Mouse (Mus musculus): Measurements from ENCODE around the gene Pde2a. TPM values are rescaled to one million over a fixed set of nuclear protein-coding genes. Genes with fewer than 3 reads are reported as not detected.

Pde2a gene
- total and polyA plus RNA-seq, 3 experiments: 0.11 to 0.62 TPM; not detected in 1

DNA sequence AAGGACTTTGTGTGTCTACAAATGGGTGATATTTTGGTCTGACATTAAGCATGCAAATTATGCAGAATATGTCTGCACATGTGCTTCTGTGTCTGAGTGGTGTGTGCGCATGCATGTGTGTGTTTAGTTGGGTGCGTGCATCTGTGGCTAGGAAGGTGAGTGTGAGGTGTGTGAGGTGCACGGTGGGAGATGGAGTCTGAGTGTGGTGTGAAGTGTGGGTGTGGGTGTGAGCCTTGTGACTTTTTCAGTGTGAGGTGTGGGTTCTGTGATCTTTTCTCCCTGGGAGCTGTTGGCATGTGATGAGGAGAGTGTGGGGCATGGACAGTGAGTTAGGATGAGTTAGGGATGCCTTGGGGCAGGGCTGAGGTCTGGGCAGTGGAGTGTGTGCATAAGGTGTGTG is 31.8 kb downstream of the Pde2a start:
- no peaks in the 10 kb centered on the region for H3K36me3 ChIP-seq (ENCODE audit: control insufficient read depth in 1 of 2, insufficient read depth in 2 of 2, low read length in 2 of 2)
- no peak for DNase-seq (ENCODE audit: low read depth, low spot score)
- no peaks in the 10 kb centered on the region for H3K9me3 ChIP-seq (replicated peaks; ENCODE audit: insufficient read depth, low read length)
- no peaks in the 10 kb centered on the region for H3K79me2 ChIP-seq (ENCODE audit: control insufficient read depth, insufficient read depth, low read length, poor library complexity)
- no peak overlapping the region for H3K4me3 ChIP-seq (ENCODE audit: control insufficient read depth in 1 of 2, insufficient read depth in 1 of 2, low read depth in 2 of 2, low read length in 2 of 2)
- H3K9ac ChIP-seq (ENCODE audit: control insufficient read depth, low read depth, low read length, poor library complexity, severe bottlenecking): no peak overlapping the region
- H3K27me3 ChIP-seq (ENCODE audit: control insufficient read depth in 1 of 2, insufficient read depth in 2 of 2, low read length in 2 of 2): peaks cover 4 to 6% of the 10 kb centered on the region in 2 experiments
- no peaks in the 10 kb centered on the region for H3K4me1 ChIP-seq (ENCODE audit: control insufficient read depth in 1 of 2, insufficient read depth in 2 of 2, low read length in 2 of 2)
- no peak overlapping the region for H3K27ac ChIP-seq (ENCODE audit: control insufficient read depth, low read depth, low read length)
- TF ChIP-seq ZMIZ1 (IDR thresholded peaks at IDR 0.05; ENCODE audit: low read depth, low read length) (no peak), SMC3 (IDR thresholded peaks at IDR 0.05; ENCODE audit: low read depth, low read length) (no peak), ETS1 (IDR thresholded peaks at IDR 0.05; ENCODE audit: low read depth, low read length) (no peak), E2F4 (IDR thresholded peaks at IDR 0.05; ENCODE audit: borderline replicate concordance, low read depth, low read length) (no peak), HCFC1 (IDR thresholded peaks at IDR 0.05; ENCODE audit: low read depth, low read length) (no peak), POLR2AphosphoS5 (IDR thresholded peaks at IDR 0.05; ENCODE audit: borderline replicate concordance, low read depth, low read length) (no peak), EP300 (IDR thresholded peaks at IDR 0.05; ENCODE audit: low read depth in 1 of 2, low read length in 2 of 2) (no peak), MAX (IDR thresholded peaks at IDR 0.05; ENCODE audit: low read length) (no peak), POLR2AphosphoS2 (IDR thresholded peaks at IDR 0.05; ENCODE audit: low read length) (no peak), USF2 (IDR thresholded peaks at IDR 0.05; ENCODE audit: borderline replicate concordance in 1 of 2, insufficient read depth in 1 of 2, low read depth in 1 of 2, low read length in 2 of 2) (no peak), MYC (IDR thresholded peaks at IDR 0.05; ENCODE audit: low read depth, low read length) (no peak), ZKSCAN1 (IDR thresholded peaks at IDR 0.05; ENCODE audit: low read depth, low read length) (no peak), CHD1 (IDR thresholded peaks at IDR 0.05; ENCODE audit: low read depth, low read length) (no peak), MAFK (IDR thresholded peaks at IDR 0.05; ENCODE audit: borderline replicate concordance, low read depth, low read length) (no peak), TBP (IDR thresholded peaks at IDR 0.05; ENCODE audit: low read depth, low read length) (no peak), JUND (IDR thresholded peaks at IDR 0.05; ENCODE audit: low read depth, low read length) (no peak), TCF12 (IDR thresholded peaks at IDR 0.05; ENCODE audit: low read depth, low read length) (no peak), ELF1 (IDR thresholded peaks at IDR 0.05; ENCODE audit: low read depth, low read length) (no peak), MAZ (IDR thresholded peaks at IDR 0.05; ENCODE audit: low read depth, low read length) (no peak), CTCF (IDR thresholded peaks at IDR 0.05 in 2 of 3, conservative IDR thresholded peaks at IDR 0.05 in 1 of 3; ENCODE audit: control insufficient read depth in 1 of 3, insufficient read depth in 1 of 3, low read depth in 2 of 3, low read length in 3 of 3, poor library complexity in 1 of 3, severe bottlenecking in 1 of 3) (no peak)

DNA sequence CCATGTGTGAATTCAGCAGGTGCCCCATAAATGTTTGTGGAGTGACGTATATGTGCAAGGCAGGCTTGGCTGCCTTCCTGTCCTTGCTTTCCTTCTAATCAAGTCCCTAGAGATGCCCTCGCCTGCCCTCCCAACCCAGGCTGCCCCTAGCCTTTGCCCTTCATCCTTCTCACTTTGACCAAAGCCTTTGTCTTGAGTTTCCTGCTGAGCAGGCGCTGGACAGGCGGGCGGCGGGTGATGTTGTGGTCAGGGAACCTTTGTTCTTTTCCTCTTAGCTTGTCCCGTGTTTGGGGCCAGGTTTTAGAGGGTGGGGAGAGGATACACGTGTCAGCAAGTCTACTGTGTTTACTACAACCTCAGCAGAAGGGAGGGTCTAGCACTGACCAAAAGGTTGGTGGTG is 32.2 kb downstream of the Pde2a start:
- Histone ChIP-seq H3K27ac (ENCODE audit: control insufficient read depth, low read depth, low read length) (no peak overlapping the region), H3K9ac (ENCODE audit: control insufficient read depth, low read depth, low read length, poor library complexity, severe bottlenecking) (no peak overlapping the region), H3K4me1 (ENCODE audit: control insufficient read depth in 1 of 2, insufficient read depth in 2 of 2, low read length in 2 of 2) (no peaks in the 10 kb centered on the region), H3K4me3 (ENCODE audit: control insufficient read depth in 1 of 2, insufficient read depth in 1 of 2, low read depth in 2 of 2, low read length in 2 of 2) (no peak overlapping the region), H3K9me3 (replicated peaks; ENCODE audit: insufficient read depth, low read length) (no peaks in the 10 kb centered on the region), H3K27me3 (ENCODE audit: control insufficient read depth in 1 of 2, insufficient read depth in 2 of 2, low read length in 2 of 2) (peaks cover 4 to 6% of the 10 kb centered on the region in 2 experiments), H3K79me2 (ENCODE audit: control insufficient read depth, insufficient read depth, low read length, poor library complexity) (no peaks in the 10 kb centered on the region), H3K36me3 (ENCODE audit: control insufficient read depth in 1 of 2, insufficient read depth in 2 of 2, low read length in 2 of 2) (no peaks in the 10 kb centered on the region)
- TF ChIP-seq RCOR1 (IDR thresholded peaks at IDR 0.05; ENCODE audit: low read depth, low read length): no peak
- no peak for DNase-seq (ENCODE audit: low read depth, low spot score)

Measured in MEL (cell line).